Mouse (Mus musculus): Measurements from ENCODE around the gene Scyl1.
A peak's percentile ranks its signal among the peaks of the same experiment; 100 is the strongest.

Scyl1 gene

DNA sequence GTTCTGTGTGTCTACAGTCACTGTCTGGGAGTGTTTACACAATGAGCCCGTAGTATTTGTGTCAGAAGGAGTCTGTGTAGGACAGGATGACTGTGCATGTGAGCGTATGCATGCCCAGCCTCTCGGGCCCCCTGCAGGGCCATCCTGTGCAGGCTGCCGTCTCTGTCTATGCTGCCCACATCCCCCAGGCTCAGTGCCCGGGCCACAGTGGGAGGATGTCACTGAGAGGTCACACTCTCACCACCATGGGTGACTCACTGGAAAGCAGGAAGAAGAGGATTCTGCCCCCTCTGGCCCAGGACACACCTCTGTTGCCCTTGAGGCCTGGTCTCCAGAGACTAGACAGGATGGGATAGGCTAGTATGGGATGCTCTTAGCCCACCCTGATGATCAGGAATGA lies 27.6 kb downstream of the Scyl1 start:
- no peak for DNase-seq (ENCODE audit: low spot score in 2 of 2)

DNA sequence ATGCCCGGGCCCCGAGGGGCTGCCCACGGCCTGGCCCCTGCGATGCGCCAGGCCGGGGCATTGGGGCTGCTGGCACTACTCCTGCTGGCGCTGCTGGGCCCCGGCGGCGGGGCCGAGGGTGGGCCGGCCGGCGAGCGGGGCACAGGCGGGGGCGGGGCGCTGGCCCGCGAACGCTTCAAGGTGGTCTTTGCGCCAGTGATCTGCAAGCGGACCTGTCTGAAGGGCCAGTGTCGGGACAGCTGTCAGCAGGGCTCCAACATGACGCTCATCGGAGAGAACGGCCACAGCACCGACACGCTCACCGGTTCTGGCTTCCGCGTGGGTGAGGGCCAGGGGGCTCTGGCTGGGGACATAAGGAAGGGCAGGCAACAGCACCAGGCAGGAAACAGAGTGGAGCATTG lies 29.0 kb downstream of the Scyl1 start:
- no peak for DNase-seq (ENCODE audit: low spot score in 2 of 2)

GRCm38 (mm10) chr19:5741641-5742240 lies 29.5 kb downstream of the Scyl1 start:
- peak; percentile 65 to 79 for DNase-seq (ENCODE audit: low spot score in 2 of 2)

GRCm38 (mm10) chr19:5740320-5741317 lies 30.6 kb downstream of the Scyl1 start, which contains the start of gene Ltbp3:
Gene Ltbp3, plus strand, starts transcription at chr19:5740904.
- DNase-seq (ENCODE audit: low spot score in 2 of 2) = no peak

- DNase-seq (ENCODE audit: low spot score in 2 of 2) = no peak
Measured at GRCm38 (mm10) chr19:5739446-5739845, 31.8 kb downstream of the Scyl1 start.

GRCm38 (mm10) chr19:5734325-5734724 lies 36.9 kb downstream of the Scyl1 start:
- no peak for DNase-seq (ENCODE audit: low spot score in 2 of 2)

- DNase-seq (ENCODE audit: low spot score in 2 of 2) = peak; percentile 87 to 89
Measured at GRCm38 (mm10) chr19:5731264-5731978, 39.8 kb downstream of the Scyl1 start.

GRCm38 (mm10) chr19:5730314-5731186 lies 40.7 kb downstream of the Scyl1 start:
- no peak for DNase-seq (ENCODE audit: low spot score in 2 of 2)

DNA sequence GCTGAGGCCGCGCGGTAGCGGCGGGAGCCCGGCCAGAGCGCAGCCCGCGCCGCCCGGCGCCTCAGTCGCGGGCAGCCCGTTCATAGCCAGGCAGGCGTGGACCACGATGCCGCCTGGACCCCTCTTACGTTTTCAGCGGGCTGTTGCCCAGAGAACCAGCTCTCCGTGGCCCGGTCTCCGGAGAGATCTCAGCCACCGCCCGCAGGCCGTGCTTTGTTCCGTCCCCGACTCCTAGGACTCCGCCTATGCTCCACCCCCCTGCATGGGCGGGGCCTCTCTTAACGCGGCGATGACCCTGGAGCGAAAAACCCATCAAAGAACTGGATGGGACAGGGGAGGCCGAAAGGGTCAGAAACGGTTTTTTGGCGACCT lies 41.8 kb downstream of the Scyl1 start, which contains the start of gene Fam89b:
Gene Fam89b (minus strand): TSS at position 210 of the 372 bp plus-strand sequence.
- peak; percentile 82 to 90 for DNase-seq (ENCODE audit: low spot score in 2 of 2)

GRCm38 (mm10) chr19:5728631-5729443 lies 42.4 kb downstream of the Scyl1 start:
- no peak for DNase-seq (ENCODE audit: low spot score in 2 of 2)

- DNase-seq (ENCODE audit: low spot score in 2 of 2) = peak; percentile 80 to 91
Measured at GRCm38 (mm10) chr19:5727701-5728100, 43.5 kb downstream of the Scyl1 start.

GRCm38 (mm10) chr19:5726961-5727578 lies 44.1 kb downstream of the Scyl1 start:
- DNase-seq (ENCODE audit: low spot score in 2 of 2) = no peak

GRCm38 (mm10) chr19:5725767-5726515 lies 45.3 kb downstream of the Scyl1 start, which contains the start of gene Ehbp1l1:
Gene Ehbp1l1, minus strand, starts transcription at chr19:5726317.
- DNase-seq (ENCODE audit: low spot score in 2 of 2) = peak; percentile 59 to 66

DNA sequence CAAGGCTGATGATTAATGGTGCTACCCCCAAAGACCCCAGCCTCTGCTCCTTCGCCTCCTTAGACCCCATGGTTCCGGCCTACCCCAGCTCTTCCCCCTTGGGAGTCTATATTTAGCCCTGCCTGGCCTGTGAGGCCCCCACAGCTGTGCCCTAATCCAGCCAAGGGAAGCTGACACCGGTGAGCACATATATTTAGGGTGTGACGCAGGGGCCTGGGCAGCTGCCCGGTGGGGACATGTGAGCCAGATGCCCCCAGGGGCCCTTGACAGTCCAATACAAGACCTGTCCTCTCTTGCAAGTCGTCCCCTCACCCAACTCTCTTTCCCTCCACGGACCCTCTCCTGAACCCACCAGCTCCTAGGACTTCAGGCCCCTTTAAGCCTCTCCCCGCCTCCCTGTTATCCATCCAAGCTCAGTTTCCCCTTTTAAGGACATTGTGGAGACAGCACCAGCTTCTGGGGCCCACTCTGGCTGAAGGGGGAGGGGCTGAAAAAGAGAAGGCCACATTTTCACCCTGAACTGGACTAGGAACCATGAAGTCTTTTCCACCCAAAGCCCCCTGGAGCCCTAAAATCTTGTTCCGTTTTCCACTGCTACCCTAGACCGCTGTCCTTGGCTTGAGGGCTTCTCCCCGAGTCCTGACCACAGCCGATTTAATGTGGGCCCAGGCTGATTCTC lies 46.1 kb downstream of the Scyl1 start:
- no peak for DNase-seq (ENCODE audit: low spot score in 2 of 2)

- DNase-seq (ENCODE audit: low spot score in 2 of 2) = peak; percentile 61 to 81
Measured at GRCm38 (mm10) chr19:5724549-5724941, 46.7 kb downstream of the Scyl1 start.

- no peak for DNase-seq (ENCODE audit: low spot score in 2 of 2)
Measured at GRCm38 (mm10) chr19:5723934-5724548, 47.2 kb downstream of the Scyl1 start.

DNA sequence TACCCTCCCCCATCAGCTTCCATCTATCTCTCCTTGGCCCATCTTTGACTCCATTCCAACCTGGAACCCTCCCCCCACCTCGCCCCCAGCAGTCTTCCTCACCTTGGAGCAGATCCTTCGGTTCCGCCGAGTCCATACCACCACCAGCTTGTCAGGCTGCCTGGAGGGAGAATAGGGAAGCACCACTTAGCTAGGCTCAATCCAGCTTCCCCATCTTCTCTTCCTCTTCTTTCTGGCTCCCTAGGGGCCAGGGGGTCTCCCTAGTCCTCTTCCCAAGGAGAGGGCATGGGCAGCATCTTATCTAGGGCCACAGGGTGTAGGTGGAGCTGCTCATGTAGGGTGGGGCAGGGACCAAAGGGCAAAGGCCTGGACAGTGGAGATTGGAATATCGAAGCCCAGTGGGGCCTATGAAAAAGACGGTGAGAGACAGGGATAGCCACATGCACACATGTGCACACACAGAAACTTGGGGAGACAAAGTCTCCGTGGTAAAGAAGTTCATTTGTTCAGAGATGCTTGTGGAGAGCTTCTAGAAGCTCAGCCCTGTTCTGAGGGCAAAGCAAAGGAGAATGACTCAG lies 48.3 kb downstream of the Scyl1 start:
- DNase-seq (ENCODE audit: low spot score in 2 of 2) = no peak

GRCm38 (mm10) chr19:5721233-5721632 lies 50.0 kb downstream of the Scyl1 start:
- DNase-seq (ENCODE audit: low spot score in 2 of 2) = no peak
